Mouse (Mus musculus) neural tube, embryonic 15.5 days (tissue): ENCODE data around the gene Rundc3a. TPM values are rescaled to one million over a fixed set of nuclear protein-coding genes. Genes with fewer than 3 reads are reported as not detected.

Experiments
- ATAC-seq: fragments of 200-750 bp; cut with Nextera tagmentation; 2 replicates; pipeline ENCODE4 v1.8.0; 2017; ENCODE audit warnings: mild to moderate bottlenecking, moderate TSS enrichment, moderate library complexity; ENCODE audit not compliant: low FRiP score
- H3K27ac ChIP-seq: fragments of 300-500 bp; sonication (generic); replicated peaks from 2 replicates; pipeline ENCODE4 v1.5.1; 2015; ENCODE audit warnings: mild to moderate bottlenecking, inconsistent platforms
- H3K27me3 ChIP-seq: fragments of 300-500 bp; sonication (generic); replicated peaks from 2 replicates; pipeline ENCODE4 v1.6.1; 2015; ENCODE audit warnings: inconsistent platforms
- H3K36me3 ChIP-seq: fragments of 300-500 bp; sonication (generic); 2 replicates; pipeline ENCODE4 v1.6.1; 2015; ENCODE audit warnings: inconsistent platforms
- H3K4me1 ChIP-seq: fragments of 300-500 bp; sonication (generic); 2 replicates; pipeline ENCODE4 v1.6.1; 2015; ENCODE audit warnings: inconsistent platforms
- H3K4me2 ChIP-seq: fragments of 300-500 bp; sonication (generic); 2 replicates; pipeline ENCODE4 v1.6.1; 2015; ENCODE audit warnings: inconsistent platforms, mild to moderate bottlenecking, moderate library complexity
- H3K4me3 ChIP-seq: fragments of 300-500 bp; sonication (generic); replicated peaks from 2 replicates; pipeline ENCODE4 v1.5.1; 2015; ENCODE audit warnings: mild to moderate bottlenecking, inconsistent platforms
- H3K9ac ChIP-seq: fragments of 300-500 bp; sonication (generic); replicated peaks from 2 replicates; pipeline ENCODE4 v1.6.1; 2015; ENCODE audit warnings: mild to moderate bottlenecking, inconsistent platforms
- H3K9me3 ChIP-seq: fragments of 300-500 bp; sonication (generic); replicated peaks from 2 replicates; pipeline ENCODE4 v1.6.1; 2016; ENCODE audit warnings: inconsistent platforms
- WGBS: fragments of 180-500 bp; shearing (Covaris S2); methylation state at CpG from one replicate; pipeline ENCODE4 v1.1.7; 2015; ENCODE audit warnings: mixed read lengths; 5-methylcytosine and 5-hydroxymethylcytosine counted together
- polyA plus RNA-seq: library from polyadenylated mRNA; unstranded; fragments of >200 nt; fragmentation: Nextera tagmentation; extraction: Ambion mirVana; gene quantifications from 2 replicates; pipeline ENCODE4 v1.2.1, GENCODE M21; 2015

Gene Rundc3a
- polyA plus RNA-seq, 1 experiment from 2014 or later: 138 TPM

DNA sequence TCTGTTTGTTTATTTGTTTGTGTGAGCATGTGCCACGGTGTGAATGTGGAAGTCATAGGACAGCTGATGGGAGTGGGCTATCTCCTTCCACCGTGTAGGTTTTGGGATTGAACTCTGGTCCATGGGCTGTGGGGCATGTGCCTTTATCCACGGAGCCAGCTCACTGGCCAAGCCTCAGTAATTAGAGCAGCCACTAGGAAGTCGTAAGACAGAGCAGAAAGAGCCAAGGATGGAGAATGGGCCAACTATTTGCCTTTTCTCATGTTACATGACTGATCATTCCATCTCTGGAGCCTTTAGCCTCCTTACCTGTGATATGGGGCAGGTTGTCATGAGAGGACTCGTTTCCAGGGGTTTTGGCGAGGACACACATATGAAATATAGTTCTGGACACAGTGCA is 3.1 kb downstream of the Rundc3a start:
- H3K9me3 ChIP-seq: no peaks in the 10 kb centered on the region
- peaks cover 23% of the 10 kb centered on the region for H3K36me3 ChIP-seq
- peak overlapping the region; percentile 92 for H3K4me2 ChIP-seq
- H3K27me3 ChIP-seq: 0 out of 2 replicates have a peak, but pooled peaks cover 4% of the 10 kb centered on the region
- peak overlapping the region; percentile 93 for H3K9ac ChIP-seq
- peaks cover 71% of the 10 kb centered on the region for H3K4me1 ChIP-seq
- peak overlapping the region; percentile 98 for H3K27ac ChIP-seq
- WGBS: 42% methylated on average over 6 of the region's 6 CpGs
- peak overlapping the region; percentile 81 for H3K4me3 ChIP-seq
- no peak for ATAC-seq

DNA sequence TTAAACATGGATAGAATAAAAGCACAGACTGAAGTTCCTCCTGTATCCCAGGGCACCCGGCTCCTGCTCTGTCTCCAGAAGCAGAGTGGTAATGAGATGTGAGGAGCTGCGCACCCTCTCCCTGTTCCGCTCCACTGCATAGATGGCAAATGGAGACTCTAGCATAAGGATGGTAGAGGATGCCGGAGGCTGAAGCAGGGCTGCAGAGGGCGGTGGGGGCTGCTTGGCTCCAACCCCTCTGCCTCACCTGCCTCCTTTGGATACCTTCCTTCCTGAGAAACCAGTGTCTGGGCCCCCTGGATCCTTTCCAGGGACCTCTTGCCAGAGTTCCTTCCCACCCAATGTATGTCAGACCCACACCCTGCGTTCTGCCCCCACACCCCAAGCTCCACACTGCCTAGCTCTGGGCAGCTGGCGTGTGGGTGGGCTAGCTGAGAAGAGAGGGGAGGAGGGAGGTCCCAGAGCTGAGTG is 3.5 kb downstream of the Rundc3a start:
- H3K9ac ChIP-seq: peak overlapping the region; percentile 93
- peaks cover 27% of the 10 kb centered on the region for H3K36me3 ChIP-seq
- 0 out of 2 replicates have a peak, but pooled peaks cover 4% of the 10 kb centered on the region for H3K27me3 ChIP-seq
- no peaks in the 10 kb centered on the region for H3K9me3 ChIP-seq
- peak overlapping the region; percentile 81 for H3K4me3 ChIP-seq
- peak overlapping the region; percentile 92 for H3K4me2 ChIP-seq
- peak overlapping the region; percentile 98 for H3K27ac ChIP-seq
- WGBS: 56% methylated on average over 7 of the region's 7 CpGs
- peaks cover 71% of the 10 kb centered on the region for H3K4me1 ChIP-seq
- ATAC-seq: no peak

GRCm38 (mm10) chr11:102398007-102398825 is 5.0 kb downstream of the Rundc3a start:
- Histone ChIP-seq H3K36me3 (peaks cover 42% of the 10 kb centered on the region), H3K9ac (no peak overlapping the region), H3K9me3 (no peaks in the 10 kb centered on the region), H3K4me1 (peaks cover 63% of the 10 kb centered on the region), H3K27me3 (0 out of 2 replicates have a peak, but pooled peaks cover 4% of the 10 kb centered on the region), H3K4me3 (no peak overlapping the region), H3K27ac (0 out of 2 replicates have a peak overlapping the region, but pooled peaks have one; percentile 6), H3K4me2 (no peak overlapping the region)
- no peak for ATAC-seq
- 72% methylated on average over 20 of the region's 20 CpGs for WGBS

DNA sequence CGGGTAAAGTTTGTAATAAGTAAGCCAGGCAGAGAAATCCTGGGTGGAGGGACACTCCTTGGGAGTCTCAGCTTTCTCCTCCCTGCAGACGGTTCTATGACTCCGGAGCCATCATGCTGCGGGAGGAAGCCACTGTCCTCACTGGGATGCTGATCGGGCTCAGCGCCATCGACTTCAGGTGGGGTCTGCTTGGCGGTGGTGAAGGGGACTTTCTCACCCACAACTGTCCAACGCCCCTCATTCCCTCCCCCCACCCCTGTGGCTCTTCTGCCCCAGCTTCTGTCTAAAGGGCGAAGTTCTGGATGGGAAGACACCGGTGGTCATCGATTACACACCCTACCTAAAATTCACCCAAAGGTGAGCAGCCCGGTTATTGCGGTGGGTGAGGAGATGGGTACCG is 5.9 kb downstream of the Rundc3a start:
- ATAC-seq: no peak
- WGBS: 25% methylated on average over 15 of the region's 15 CpGs
- no peak overlapping the region for H3K4me3 ChIP-seq
- H3K9me3 ChIP-seq: no peaks in the 10 kb centered on the region
- peaks cover 51% of the 10 kb centered on the region for H3K36me3 ChIP-seq
- peaks cover 59% of the 10 kb centered on the region for H3K4me1 ChIP-seq
- H3K4me2 ChIP-seq: no peak overlapping the region
- no peak overlapping the region for H3K9ac ChIP-seq
- 0 out of 2 replicates have a peak, but pooled peaks cover 4% of the 10 kb centered on the region for H3K27me3 ChIP-seq
- no peak overlapping the region for H3K27ac ChIP-seq

DNA sequence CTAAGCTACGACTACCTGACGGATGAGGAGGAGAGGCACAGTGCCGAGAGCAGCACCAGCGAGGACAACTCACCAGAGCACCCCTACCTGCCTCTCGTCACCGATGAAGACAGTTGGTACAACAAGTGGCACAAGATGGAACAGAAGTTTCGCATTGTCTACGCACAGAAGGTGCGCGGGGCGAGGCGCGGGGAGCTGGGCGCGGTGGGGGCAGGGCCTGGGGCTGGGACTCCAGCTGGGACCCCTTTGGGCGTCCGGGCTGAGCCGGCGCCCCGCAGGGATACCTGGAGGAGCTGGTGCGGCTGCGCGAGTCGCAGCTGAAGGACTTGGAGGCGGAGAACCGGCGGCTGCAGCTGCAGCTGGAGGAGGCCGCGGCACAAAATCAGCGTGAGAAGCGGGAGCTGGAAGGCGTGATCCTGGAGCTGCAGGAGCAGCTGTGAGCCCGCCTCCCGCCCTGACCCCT is 6.4 kb downstream of the Rundc3a start:
- WGBS: 7% methylated on average over 34 of the region's 34 CpGs

GRCm38 (mm10) chr11:102400513-102401084 is 7.4 kb downstream of the Rundc3a start:
- peaks cover 57% of the 10 kb centered on the region for H3K36me3 ChIP-seq
- no peak overlapping the region for H3K4me3 ChIP-seq
- ATAC-seq: no peak
- 37% methylated on average over 12 of the region's 12 CpGs for WGBS
- H3K4me2 ChIP-seq: no peak overlapping the region
- H3K27me3 ChIP-seq: 0 out of 2 replicates have a peak, but pooled peaks cover 4% of the 10 kb centered on the region
- H3K9me3 ChIP-seq: no peaks in the 10 kb centered on the region
- H3K9ac ChIP-seq: no peak overlapping the region
- H3K4me1 ChIP-seq: peaks cover 57% of the 10 kb centered on the region
- no peak overlapping the region for H3K27ac ChIP-seq

More for the DNA sequence above, 6.4 kb downstream of the Rundc3a start:
- Histone ChIP-seq H3K36me3 (peaks cover 57% of the 10 kb centered on the region), H3K4me3 (0 out of 2 replicates have a peak overlapping the region, but pooled peaks have one; percentile 4), H3K9me3 (no peaks in the 10 kb centered on the region), H3K9ac (0 out of 2 replicates have a peak overlapping the region, but pooled peaks have one; percentile 10), H3K4me2 (peak overlapping the region; percentile 23; the same call in 1 of the 2 replicates), H3K27ac (no peak overlapping the region), H3K4me1 (peaks cover 57% of the 10 kb centered on the region), H3K27me3 (0 out of 2 replicates have a peak, but pooled peaks cover 4% of the 10 kb centered on the region)
- ATAC-seq: no peak

DNA sequence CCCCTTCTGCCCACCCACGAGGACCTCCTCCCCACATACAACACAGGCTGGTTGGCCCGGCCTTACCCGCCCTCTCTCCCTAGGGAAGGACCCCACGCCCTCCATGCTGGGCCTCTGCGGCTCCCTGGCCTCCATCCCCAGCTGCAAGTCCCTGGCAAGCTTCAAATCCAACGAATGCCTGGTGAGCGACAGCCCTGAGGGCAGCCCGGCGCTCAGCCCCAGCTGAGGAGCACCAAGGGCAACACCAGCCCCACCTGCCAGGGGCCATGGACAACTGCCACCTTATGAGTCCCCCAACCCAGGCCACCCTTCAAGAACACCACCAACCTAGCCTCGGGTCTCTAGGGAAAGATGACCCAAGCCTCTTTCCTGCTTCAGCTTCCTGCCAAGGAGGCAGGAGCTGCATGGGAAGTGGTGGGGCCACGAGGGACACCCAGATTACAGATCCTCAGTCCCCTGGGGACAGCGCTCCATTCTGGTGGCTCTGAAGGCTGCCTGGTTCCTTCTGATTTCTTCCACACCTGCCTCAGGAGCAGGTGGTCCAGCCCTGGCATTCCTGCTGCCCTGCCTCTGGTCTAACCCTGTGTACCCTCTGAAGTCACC is 8.8 kb downstream of the Rundc3a start:
- H3K36me3 ChIP-seq: peaks cover 57% of the 10 kb centered on the region
- ATAC-seq: no peak
- no peak overlapping the region for H3K27ac ChIP-seq
- no peak overlapping the region for H3K9ac ChIP-seq
- 0 out of 2 replicates have a peak, but pooled peaks cover 4% of the 10 kb centered on the region for H3K27me3 ChIP-seq
- 41% methylated on average over 12 of the region's 12 CpGs for WGBS
- H3K9me3 ChIP-seq: no peaks in the 10 kb centered on the region
- peaks cover 56% of the 10 kb centered on the region for H3K4me1 ChIP-seq
- H3K4me2 ChIP-seq: no peak overlapping the region
- no peak overlapping the region for H3K4me3 ChIP-seq

DNA sequence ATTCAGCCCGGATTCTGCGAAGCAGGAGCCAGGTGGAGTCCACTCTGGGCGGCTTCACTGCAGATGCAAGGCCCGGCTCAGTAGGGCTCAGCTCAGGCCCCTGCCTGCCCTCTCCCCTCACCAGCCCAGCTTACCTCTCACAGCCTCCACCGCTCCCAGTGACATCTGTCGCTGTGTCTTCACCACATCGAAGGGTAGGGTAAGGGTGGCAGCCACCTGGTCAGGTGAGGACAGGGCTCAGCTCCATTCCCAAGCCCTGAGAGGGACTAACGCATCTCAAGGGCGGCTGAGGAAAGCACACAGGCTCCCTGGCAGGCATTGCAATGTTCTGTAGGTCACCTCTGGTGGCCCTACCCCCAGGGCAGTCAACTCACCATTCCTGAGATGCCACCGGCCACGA is 10.5 kb downstream of the Rundc3a start:
- WGBS: 95% methylated on average over 11 of the region's 11 CpGs
- H3K4me2 ChIP-seq: no peak overlapping the region
- H3K36me3 ChIP-seq: peaks cover 51% of the 10 kb centered on the region
- no peak overlapping the region for H3K9ac ChIP-seq
- peaks cover 47% of the 10 kb centered on the region for H3K4me1 ChIP-seq
- 0 out of 2 replicates have a peak, but pooled peaks cover 4% of the 10 kb centered on the region for H3K27me3 ChIP-seq
- no peaks in the 10 kb centered on the region for H3K9me3 ChIP-seq
- no peak overlapping the region for H3K27ac ChIP-seq
- ATAC-seq: no peak
- no peak overlapping the region for H3K4me3 ChIP-seq

- no peak for ATAC-seq
- H3K27ac ChIP-seq: no peak overlapping the region
- H3K4me1 ChIP-seq: peaks cover 48% of the 10 kb centered on the region
- peak overlapping the region; percentile 17; the same call in 1 of the 2 replicates for H3K4me2 ChIP-seq
- 0 out of 2 replicates have a peak, but pooled peaks cover 4% of the 10 kb centered on the region for H3K27me3 ChIP-seq
- H3K9me3 ChIP-seq: no peaks in the 10 kb centered on the region
- H3K9ac ChIP-seq: no peak overlapping the region
- H3K4me3 ChIP-seq: no peak overlapping the region; the same call in 1 of the 2 replicates
- 80% methylated on average over 18 of the region's 18 CpGs for WGBS
- peaks cover 51% of the 10 kb centered on the region for H3K36me3 ChIP-seq
Observed at GRCm38 (mm10) chr11:102404161-102405010, 11.2 kb downstream of the Rundc3a start.

GRCm38 (mm10) chr11:102405544-102406285 is 12.5 kb downstream of the Rundc3a start:
- H3K4me2 ChIP-seq: peak overlapping the region; percentile 82
- no peaks in the 10 kb centered on the region for H3K9me3 ChIP-seq
- peaks cover 39% of the 10 kb centered on the region for H3K36me3 ChIP-seq
- H3K27me3 ChIP-seq: no peaks in the 10 kb centered on the region
- peaks cover 44% of the 10 kb centered on the region for H3K4me1 ChIP-seq
- no peak for ATAC-seq
- H3K9ac ChIP-seq: peak overlapping the region; percentile 85
- H3K27ac ChIP-seq: no peak overlapping the region; the same call in 1 of the 2 replicates
- 86% methylated on average over 11 of the region's 11 CpGs for WGBS
- H3K4me3 ChIP-seq: peak overlapping the region; percentile 74
